Mouse (Mus musculus) thymus, adult 2 months (tissue): ENCODE results near the gene Nxnl1.

ENCODE experiments used
- CTCF ChIP-seq: fragments of 200-500 bp; IDR thresholded peaks from 2 replicates; pipeline ENCODE4 v1.5.1; 2012; ENCODE audit warnings: mild to moderate bottlenecking, control low read depth, low read length, moderate library complexity, borderline replicate concordance; ENCODE audit not compliant: control insufficient read depth, poor library complexity, insufficient read depth; ENCODE audit errors: extremely low read depth
- POLR2A ChIP-seq: fragments of 200-500 bp; IDR thresholded peaks from 2 replicates; pipeline ENCODE4 v1.6.1; 2012; ENCODE audit warnings: mild to moderate bottlenecking, low read length, control low read depth, moderate library complexity; ENCODE audit not compliant: control insufficient read depth, poor library complexity, insufficient read depth; ENCODE audit errors: extremely low read depth

GRCm38 (mm10) chr8:71552770-71553169 is 13.6 kb downstream of the Nxnl1 start:
- no peak for TF ChIP-seq CTCF
- no peak for TF ChIP-seq POLR2A
